Mouse (Mus musculus) liver, embryonic 11.5 days (tissue): ENCODE data around the gene Zfp819. TPM values are rescaled to one million over a fixed set of nuclear protein-coding genes. Genes with fewer than 3 reads are reported as not detected.

Experiments
- ATAC-seq: fragments of 200-750 bp; cut with Nextera tagmentation; replicated peaks from 2 replicates; pipeline ENCODE4 v1.8.0; 2017; ENCODE audit warnings: moderate number of reproducible peaks, mild to moderate bottlenecking, moderate TSS enrichment, moderate library complexity; ENCODE audit not compliant: low FRiP score
- DNase-seq: peaks from one replicate; pipeline ENCODE4 v3.0.0-alpha.2; 2017; ENCODE audit warnings: low spot score
- H3K27ac ChIP-seq: fragments of 300-500 bp; sonication (generic); 2 replicates; pipeline ENCODE4 v1.5.1; 2014; ENCODE audit warnings: mild to moderate bottlenecking, low read depth, low read length, control low read depth
- H3K27me3 ChIP-seq: fragments of 300-500 bp; sonication (generic); replicated peaks from 2 replicates; pipeline ENCODE4 v1.6.1; 2014; ENCODE audit warnings: low read length, mixed read lengths; ENCODE audit not compliant: control insufficient read depth, insufficient read depth
- H3K36me3 ChIP-seq: fragments of 300-500 bp; sonication (generic); 2 replicates; pipeline ENCODE4 v1.6.1; 2014; ENCODE audit warnings: mild to moderate bottlenecking, low read length, moderate library complexity, mixed read lengths; ENCODE audit not compliant: control insufficient read depth, insufficient read depth
- H3K4me1 ChIP-seq: fragments of 300-500 bp; sonication (generic); replicated peaks from 2 replicates; pipeline ENCODE4 v1.6.1; 2014; ENCODE audit warnings: low read length, mixed read lengths; ENCODE audit not compliant: control insufficient read depth, insufficient read depth
- H3K4me2 ChIP-seq: fragments of 300-500 bp; sonication (generic); 2 replicates; pipeline ENCODE4 v1.6.1; 2014; ENCODE audit warnings: mild to moderate bottlenecking, control low read depth, moderate library complexity
- H3K4me3 ChIP-seq: fragments of 300-500 bp; sonication (generic); 2 replicates; pipeline ENCODE4 v1.5.1; 2014; ENCODE audit warnings: low read depth, low read length, control low read depth
- H3K9ac ChIP-seq: fragments of 300-500 bp; sonication (generic); 2 replicates; pipeline ENCODE4 v1.6.1; 2014; ENCODE audit warnings: low read depth, low read length, control low read depth
- H3K9me3 ChIP-seq: fragments of 300-500 bp; sonication (generic); 2 replicates; pipeline ENCODE4 v1.6.1; 2016; ENCODE audit warnings: low read length, inconsistent platforms, mixed read lengths; ENCODE audit not compliant: control insufficient read depth
- WGBS: fragments of 180-500 bp; shearing (Covaris S2); extraction: QIAGEN DNeasy Blood & Tissue Kit; methylation state at CpG from one replicate; pipeline ENCODE4 v1.1.7; 2014; 5-methylcytosine and 5-hydroxymethylcytosine counted together
- polyA plus RNA-seq: library from polyadenylated mRNA; unstranded; fragments of >200 nt; fragmentation: Nextera tagmentation; extraction: Ambion mirVana; gene quantifications from 2 replicates; pipeline ENCODE4 v1.2.1, GENCODE M21; 2014

The Zfp819 gene
- polyA plus RNA-seq, 1 experiment from 2014 or later, result 0.07 TPM

DNA sequence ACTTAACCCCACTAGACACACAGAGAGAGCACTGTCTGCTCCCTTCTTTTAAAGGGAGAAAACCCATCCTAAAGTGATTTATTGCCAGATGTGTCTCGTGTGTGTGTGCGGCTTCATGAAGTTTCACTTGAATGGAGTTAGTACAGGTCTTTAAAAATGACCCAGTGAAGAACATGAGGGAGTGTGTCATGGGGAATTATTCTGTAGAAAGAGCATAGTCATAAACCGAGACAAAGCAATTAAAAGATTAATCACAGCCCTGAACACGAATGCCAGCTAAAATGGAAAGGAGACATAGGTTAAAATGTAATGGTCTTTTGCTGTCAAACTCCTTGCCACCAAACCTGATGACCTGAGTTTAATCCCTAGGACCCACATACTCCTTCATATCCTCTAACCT lies 27.0 kb downstream of the Zfp819 start:
- H3K9me3 ChIP-seq, result no peaks in the 10 kb centered on the region
- no peaks in the 10 kb centered on the region for H3K27me3 ChIP-seq
- no peak overlapping the region for H3K4me2 ChIP-seq
- no peaks in the 10 kb centered on the region for H3K4me1 ChIP-seq
- H3K9ac ChIP-seq, result no peak overlapping the region
- H3K36me3 ChIP-seq, result no peaks in the 10 kb centered on the region
- no peak for ATAC-seq
- H3K27ac ChIP-seq, result no peak overlapping the region
- no peak overlapping the region for H3K4me3 ChIP-seq
- DNase-seq, result no peak
- 78% methylated on average over 4 of the region's 4 CpGs for WGBS

DNA sequence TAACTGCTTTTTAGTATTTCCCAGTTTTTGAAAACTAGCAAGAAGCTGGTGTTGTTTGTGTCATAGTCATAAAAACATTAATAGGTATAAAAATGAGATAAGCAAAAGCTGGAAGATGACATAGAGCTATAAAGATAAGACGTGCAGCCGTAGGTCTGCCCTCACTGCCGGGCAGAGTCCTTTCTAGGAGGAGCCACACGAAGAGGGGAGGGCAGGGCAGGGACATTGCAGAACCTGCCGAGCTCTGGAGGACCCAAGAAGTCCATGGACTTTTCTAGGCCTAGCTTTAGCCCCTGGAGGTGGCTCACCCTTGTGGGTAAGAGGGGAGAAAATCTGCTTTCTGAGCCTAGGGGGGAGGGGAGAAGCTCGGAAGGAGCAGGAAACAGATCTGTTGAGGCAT lies 27.5 kb downstream of the Zfp819 start, which contains the start of gene Ceacam18:
Gene Ceacam18 (plus strand): TSS at position 208 of the 400 bp plus-strand sequence.
- Histone ChIP-seq H3K36me3 (no peaks in the 10 kb centered on the region), H3K4me2 (no peak within 1 kb of the TSS), H3K9ac (no peak within 1 kb of the TSS), H3K4me3 (no peak within 1 kb of the TSS), H3K4me1 (no peaks in the 10 kb centered on the region), H3K27me3 (no peaks in the 10 kb centered on the region), H3K27ac (no peak within 1 kb of the TSS), H3K9me3 (no peaks in the 10 kb centered on the region)
- 46% methylated on average over 6 of the region's 6 CpGs for WGBS
- no peak for ATAC-seq
- DNase-seq, result no peak

DNA sequence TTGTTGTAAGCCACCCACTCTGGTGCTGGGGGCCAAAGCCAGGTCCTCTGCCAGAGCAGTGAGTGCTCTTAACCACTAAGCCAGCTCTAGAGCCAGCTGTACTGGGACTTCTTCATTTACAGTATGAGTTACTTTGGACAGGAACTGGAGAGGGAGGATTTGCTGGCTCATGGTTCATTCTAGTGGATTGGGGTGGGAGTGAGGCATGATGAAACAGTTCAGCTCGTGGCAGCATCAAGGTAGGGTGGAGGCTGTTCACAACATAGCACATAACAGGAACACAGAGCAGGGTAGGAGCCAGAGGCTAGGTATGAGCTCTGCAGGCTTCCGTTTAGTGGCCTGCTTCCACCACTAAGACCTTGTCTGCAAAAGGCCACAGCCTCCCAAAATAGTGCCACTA lies 29.2 kb downstream of the Zfp819 start:
- no peaks in the 10 kb centered on the region for H3K36me3 ChIP-seq
- no peaks in the 10 kb centered on the region for H3K9me3 ChIP-seq
- no peak overlapping the region for H3K4me2 ChIP-seq
- no peak overlapping the region for H3K27ac ChIP-seq
- no peak overlapping the region for H3K9ac ChIP-seq
- WGBS, result 54% methylated on average over 2 of the region's 2 CpGs
- ATAC-seq (no peak), DNase-seq (no peak)
- no peaks in the 10 kb centered on the region for H3K27me3 ChIP-seq
- no peaks in the 10 kb centered on the region for H3K4me1 ChIP-seq
- no peak overlapping the region for H3K4me3 ChIP-seq

DNA sequence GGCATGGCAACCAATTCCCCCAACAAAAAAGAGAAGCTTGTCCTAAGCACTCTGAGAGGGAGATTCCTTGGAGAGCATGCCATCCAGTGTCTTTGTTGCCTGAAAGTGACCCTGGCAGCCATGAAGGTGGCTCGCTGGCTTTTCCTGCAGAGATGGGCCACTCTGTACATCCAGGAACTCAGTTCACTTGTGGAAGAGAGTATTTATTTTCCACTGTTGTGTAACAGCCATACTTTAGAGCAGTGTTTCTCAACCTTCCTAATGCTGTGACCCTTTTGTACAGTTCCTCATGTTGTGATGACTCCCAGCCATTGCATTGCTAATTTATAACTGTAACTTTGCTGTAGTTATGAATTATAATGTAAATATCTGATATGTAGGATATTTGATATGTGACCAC lies 30.1 kb downstream of the Zfp819 start:
- no peaks in the 10 kb centered on the region for H3K36me3 ChIP-seq
- H3K4me2 ChIP-seq, result no peak overlapping the region
- H3K4me1 ChIP-seq, result no peaks in the 10 kb centered on the region
- WGBS, result 60% methylated on average over 1 of the region's 1 CpGs
- DNase-seq (no peak), ATAC-seq (no peak)
- H3K9me3 ChIP-seq, result no peaks in the 10 kb centered on the region
- H3K9ac ChIP-seq, result no peak overlapping the region
- no peaks in the 10 kb centered on the region for H3K27me3 ChIP-seq
- no peak overlapping the region for H3K4me3 ChIP-seq
- no peak overlapping the region for H3K27ac ChIP-seq

DNA sequence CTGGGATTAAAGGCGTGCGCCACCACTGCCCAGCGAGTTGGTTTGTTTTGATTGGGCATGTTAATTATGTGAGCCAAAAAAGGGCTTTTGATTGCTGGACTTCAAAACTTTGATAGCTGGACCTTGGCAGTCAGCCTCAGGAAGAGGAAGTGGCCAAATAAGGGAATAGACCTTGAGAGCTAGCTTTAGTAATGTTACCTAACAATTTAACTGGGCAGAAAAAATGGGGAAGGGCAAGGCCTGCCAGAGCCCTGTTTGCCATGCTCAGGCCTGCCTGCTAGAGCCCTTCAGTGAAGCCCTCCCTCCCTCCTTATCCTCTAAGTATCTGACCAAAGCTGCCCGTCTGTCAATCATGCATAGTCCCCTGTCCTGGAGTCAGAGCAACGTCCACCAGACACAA lies 35.6 kb downstream of the Zfp819 start:
- no peak for ATAC-seq

DNA sequence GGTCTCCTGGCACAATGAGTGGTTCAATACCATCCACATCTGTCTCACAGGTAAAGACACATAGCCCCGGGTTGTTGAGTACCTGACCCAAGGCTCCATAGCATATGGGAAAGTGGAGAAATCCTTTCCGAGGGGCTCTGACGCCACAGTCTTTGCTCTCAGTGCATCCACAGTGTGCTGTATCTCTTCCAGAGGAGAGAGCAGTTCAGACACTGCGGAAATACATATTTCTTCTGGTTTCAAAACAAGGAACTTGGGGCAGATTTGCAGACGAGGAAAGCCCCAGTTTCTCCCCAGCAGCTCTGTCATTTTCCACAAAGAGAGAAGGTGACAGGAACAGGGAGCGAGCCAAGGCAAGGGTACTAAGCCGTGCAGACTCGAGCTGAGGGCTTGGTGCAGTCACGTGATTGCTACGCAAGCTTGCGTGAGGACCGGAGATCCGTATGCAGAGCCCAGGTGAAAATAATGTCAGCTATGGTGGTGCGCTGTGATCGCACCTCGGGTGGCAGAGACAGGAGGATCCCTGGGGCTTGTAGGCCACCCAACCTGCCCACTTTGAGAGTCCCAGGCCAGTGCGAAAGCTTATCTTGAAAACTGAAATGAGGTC lies 36.2 kb downstream of the Zfp819 start:
- Histone ChIP-seq H3K36me3 (no peaks in the 10 kb centered on the region), H3K4me3 (no peak overlapping the region), H3K4me1 (no peaks in the 10 kb centered on the region), H3K27me3 (no peaks in the 10 kb centered on the region), H3K9me3 (no peaks in the 10 kb centered on the region), H3K9ac (no peak overlapping the region), H3K4me2 (no peak overlapping the region), H3K27ac (no peak overlapping the region)
- no peak for ATAC-seq
- no peak for DNase-seq
- 60% methylated on average over 17 of the region's 17 CpGs for WGBS

More for the DNA sequence above, 35.6 kb downstream of the Zfp819 start:
- Histone ChIP-seq H3K4me2 (no peak overlapping the region), H3K27ac (no peak overlapping the region), H3K4me3 (no peak overlapping the region), H3K36me3 (no peaks in the 10 kb centered on the region), H3K9ac (no peak overlapping the region), H3K27me3 (no peaks in the 10 kb centered on the region), H3K4me1 (no peaks in the 10 kb centered on the region), H3K9me3 (no peaks in the 10 kb centered on the region)
- DNase-seq, result no peak
- 65% methylated on average over 5 of the region's 5 CpGs for WGBS

DNA sequence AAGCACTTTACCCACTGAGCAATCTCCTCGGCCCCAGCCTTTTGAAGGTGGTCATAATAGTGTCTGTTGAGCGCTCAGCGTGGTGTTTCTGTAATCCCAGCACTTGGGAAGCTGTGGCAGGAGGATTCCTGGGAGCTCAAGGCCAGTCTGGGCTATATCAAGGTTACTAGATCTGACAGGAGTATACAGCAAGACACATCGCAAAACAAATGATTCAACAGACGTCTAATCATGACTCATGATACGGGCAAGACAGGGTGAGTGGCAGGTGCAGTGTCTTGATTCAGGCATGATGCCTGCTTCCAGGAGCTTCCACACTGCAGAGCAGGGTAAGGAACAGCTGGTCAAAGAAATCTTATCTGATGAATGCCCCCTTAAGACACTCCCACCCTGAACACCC lies 45.7 kb downstream of the Zfp819 start:
- Histone ChIP-seq H3K9me3 (no peaks in the 10 kb centered on the region), H3K9ac (no peak overlapping the region), H3K4me1 (no peaks in the 10 kb centered on the region), H3K36me3 (no peaks in the 10 kb centered on the region), H3K27me3 (no peaks in the 10 kb centered on the region), H3K4me3 (no peak overlapping the region), H3K27ac (no peak overlapping the region), H3K4me2 (no peak overlapping the region)
- 84% methylated on average over 6 of the region's 6 CpGs for WGBS
- DNase-seq (no peak), ATAC-seq (no peak)

DNA sequence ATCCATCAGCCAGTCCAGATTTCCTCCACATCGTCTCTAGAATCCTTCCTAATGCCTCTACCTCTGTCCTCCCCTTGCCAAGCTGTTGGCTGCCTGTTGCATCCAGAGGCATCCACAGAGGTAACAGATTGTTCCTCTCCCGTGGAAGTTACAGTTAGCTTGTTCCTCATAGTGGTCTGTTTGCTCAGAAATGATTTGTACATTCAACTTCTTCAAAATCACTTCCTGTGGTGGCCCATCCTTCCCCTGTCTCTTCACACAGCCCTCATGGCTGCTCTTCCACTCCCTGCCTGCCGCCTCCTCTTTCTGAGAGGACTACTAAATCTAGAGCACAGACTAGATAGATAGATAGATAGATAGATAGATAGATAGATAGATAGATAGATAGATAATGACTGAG lies 47.5 kb downstream of the Zfp819 start:
- DNase-seq, result no peak
- Histone ChIP-seq H3K36me3 (no peaks in the 10 kb centered on the region), H3K27me3 (no peaks in the 10 kb centered on the region), H3K9me3 (no peaks in the 10 kb centered on the region), H3K4me1 (no peaks in the 10 kb centered on the region), H3K4me2 (no peak overlapping the region), H3K27ac (no peak overlapping the region), H3K9ac (no peak overlapping the region), H3K4me3 (no peak overlapping the region)
- no peak for ATAC-seq
- WGBS, result 58% methylated on average over 3 of the region's 3 CpGs

DNA sequence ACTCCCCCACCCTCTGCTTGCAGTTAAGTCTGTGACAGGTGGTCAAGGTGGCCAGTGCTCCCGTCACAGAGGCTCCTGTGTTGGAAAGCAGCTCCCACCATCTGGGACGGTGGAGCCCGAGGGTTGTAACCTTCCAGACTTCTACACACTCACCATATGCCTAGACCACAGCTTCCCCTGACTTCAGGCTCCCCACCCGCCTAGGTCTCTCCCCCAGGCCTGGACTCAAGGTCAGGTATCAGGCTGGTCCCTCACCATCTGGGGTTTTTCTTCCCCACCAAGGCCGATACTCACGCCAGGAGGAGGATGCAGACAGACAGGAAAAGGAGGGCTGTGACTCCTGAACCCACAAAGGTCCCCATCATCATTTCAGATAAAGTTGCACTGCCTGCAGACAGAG lies 49.3 kb downstream of the Zfp819 start:
- H3K4me1 ChIP-seq, result no peaks in the 10 kb centered on the region
- H3K9me3 ChIP-seq, result no peaks in the 10 kb centered on the region
- H3K36me3 ChIP-seq, result no peaks in the 10 kb centered on the region
- H3K9ac ChIP-seq, result no peak overlapping the region
- H3K27me3 ChIP-seq, result no peaks in the 10 kb centered on the region
- DNase-seq (no peak), ATAC-seq (no peak)
- H3K4me2 ChIP-seq, result no peak overlapping the region
- H3K4me3 ChIP-seq, result no peak overlapping the region
- H3K27ac ChIP-seq, result no peak overlapping the region
- WGBS, result 56% methylated on average over 6 of the region's 6 CpGs
